Mouse (Mus musculus): ENCODE data around the gene Gm16223.

Gm16223 gene

DNA sequence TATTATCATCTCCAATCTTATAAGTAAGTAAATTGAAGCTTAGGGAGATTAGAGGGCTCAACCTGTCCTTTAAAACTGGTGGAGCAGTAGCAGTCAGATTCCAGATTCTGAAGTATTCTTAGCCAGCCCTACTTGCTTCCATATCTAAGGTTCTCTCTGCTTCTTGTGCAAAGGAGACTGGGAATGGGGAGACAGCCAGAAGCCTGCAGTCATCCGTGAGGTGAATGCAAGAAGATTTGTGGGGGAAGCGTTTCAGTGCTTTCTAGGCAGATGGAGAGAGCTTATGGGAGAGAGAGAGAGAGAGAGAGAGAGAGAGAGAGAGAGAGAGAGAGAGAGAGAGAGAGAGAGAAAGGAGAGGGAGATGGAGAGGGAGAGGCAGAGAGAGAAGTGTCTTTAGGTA, 160.9 kb downstream of the Gm16223 start:
- DNase-seq = no peak

DNA sequence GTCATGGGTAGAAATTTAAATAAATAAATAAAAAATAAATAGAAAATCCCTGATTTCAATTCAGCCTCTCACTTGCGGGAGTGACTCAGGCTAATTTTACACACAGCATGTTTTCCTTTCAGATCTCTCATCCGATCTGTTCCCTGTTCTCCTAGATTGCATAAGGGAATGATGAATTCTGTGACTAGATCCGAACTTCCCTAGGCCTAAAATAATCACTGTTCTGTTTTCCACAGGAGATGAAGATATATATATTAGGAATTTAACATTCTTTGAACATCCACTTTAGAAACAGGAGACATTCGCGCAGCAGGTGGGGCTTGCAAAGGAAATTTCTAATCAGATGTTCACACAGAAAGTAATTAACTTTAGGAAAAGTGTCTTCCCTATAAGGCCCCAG, 171.5 kb downstream of the Gm16223 start:
- no peak for DNase-seq

- no peak for DNase-seq
These were observed 172.0 kb downstream of the Gm16223 start for GRCm38 (mm10) chr5:42239806-42240205.

DNA sequence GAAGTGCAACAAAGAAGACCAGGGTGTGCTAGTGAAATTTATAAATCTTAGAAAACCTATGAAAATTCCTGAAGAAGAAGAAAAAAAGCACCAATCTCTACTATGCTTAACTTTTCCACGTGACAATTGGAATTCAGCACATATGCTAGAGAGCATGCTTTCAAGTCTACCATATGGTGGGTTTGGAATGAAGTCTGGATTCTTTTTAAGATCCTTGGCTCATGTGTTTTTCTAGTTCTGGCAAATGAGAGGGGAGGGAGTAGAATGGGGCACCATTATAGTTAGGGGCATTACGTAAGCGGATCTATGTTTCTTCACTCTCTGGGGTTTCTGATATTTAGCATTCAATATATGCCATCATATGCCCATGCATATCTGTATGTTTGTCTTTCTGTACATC, 182.6 kb downstream of the Gm16223 start:
- DNase-seq = no peak
